Mouse (Mus musculus) embryonic facial prominence, embryonic 15.5 days (tissue): Measurements from ENCODE around the gene Anp32b. TPM values are rescaled to one million over a fixed set of nuclear protein-coding genes. Genes with fewer than 3 reads are reported as not detected.

Experiments used
- ATAC-seq: fragments of 200-750 bp; cut with Nextera tagmentation; 2 replicates; pipeline ENCODE4 v1.8.0; 2017; ENCODE audit warnings: low read depth, moderate TSS enrichment; ENCODE audit not compliant: insufficient number of reproducible peaks, low FRiP score, low TSS enrichment
- H3K27ac ChIP-seq: fragments of 300-500 bp; sonication (generic); replicated peaks from 2 replicates; pipeline ENCODE4 v1.5.1; 2015; ENCODE audit warnings: mild to moderate bottlenecking, inconsistent platforms
- H3K27me3 ChIP-seq: fragments of 300-500 bp; sonication (generic); 2 replicates; pipeline ENCODE4 v1.6.1; 2015; ENCODE audit warnings: inconsistent platforms
- H3K36me3 ChIP-seq: fragments of 300-500 bp; sonication (generic); 2 replicates; pipeline ENCODE4 v1.6.1; 2015; ENCODE audit warnings: mild to moderate bottlenecking, inconsistent platforms
- H3K4me1 ChIP-seq: fragments of 300-500 bp; sonication (generic); 2 replicates; pipeline ENCODE4 v1.6.1; 2015; ENCODE audit warnings: inconsistent platforms
- H3K4me2 ChIP-seq: fragments of 300-500 bp; sonication (generic); replicated peaks from 2 replicates; pipeline ENCODE4 v1.6.1; 2015; ENCODE audit warnings: mild to moderate bottlenecking, inconsistent platforms
- H3K4me3 ChIP-seq: fragments of 300-500 bp; sonication (generic); replicated peaks from 2 replicates; pipeline ENCODE4 v1.5.1; 2015; ENCODE audit warnings: mild to moderate bottlenecking, inconsistent platforms
- H3K9ac ChIP-seq: fragments of 300-500 bp; sonication (generic); 2 replicates; pipeline ENCODE4 v1.6.1; 2015; ENCODE audit warnings: inconsistent platforms
- H3K9me3 ChIP-seq: fragments of 300-500 bp; sonication (generic); replicated peaks from 2 replicates; pipeline ENCODE4 v1.6.1; 2016; ENCODE audit warnings: inconsistent platforms
- WGBS: fragments of 180-500 bp; shearing (Covaris S2); methylation state at CpG from one replicate; pipeline ENCODE4 v1.1.7; 2015; 5-methylcytosine and 5-hydroxymethylcytosine counted together
- polyA plus RNA-seq: library from polyadenylated mRNA; unstranded; fragments of >200 nt; fragmentation: Nextera tagmentation; extraction: Ambion mirVana; gene quantifications from 2 replicates; pipeline ENCODE4 v1.2.1, GENCODE M21; 2015

Anp32b gene
- polyA plus RNA-seq, 1 experiment from 2014 or later = 259 TPM

DNA sequence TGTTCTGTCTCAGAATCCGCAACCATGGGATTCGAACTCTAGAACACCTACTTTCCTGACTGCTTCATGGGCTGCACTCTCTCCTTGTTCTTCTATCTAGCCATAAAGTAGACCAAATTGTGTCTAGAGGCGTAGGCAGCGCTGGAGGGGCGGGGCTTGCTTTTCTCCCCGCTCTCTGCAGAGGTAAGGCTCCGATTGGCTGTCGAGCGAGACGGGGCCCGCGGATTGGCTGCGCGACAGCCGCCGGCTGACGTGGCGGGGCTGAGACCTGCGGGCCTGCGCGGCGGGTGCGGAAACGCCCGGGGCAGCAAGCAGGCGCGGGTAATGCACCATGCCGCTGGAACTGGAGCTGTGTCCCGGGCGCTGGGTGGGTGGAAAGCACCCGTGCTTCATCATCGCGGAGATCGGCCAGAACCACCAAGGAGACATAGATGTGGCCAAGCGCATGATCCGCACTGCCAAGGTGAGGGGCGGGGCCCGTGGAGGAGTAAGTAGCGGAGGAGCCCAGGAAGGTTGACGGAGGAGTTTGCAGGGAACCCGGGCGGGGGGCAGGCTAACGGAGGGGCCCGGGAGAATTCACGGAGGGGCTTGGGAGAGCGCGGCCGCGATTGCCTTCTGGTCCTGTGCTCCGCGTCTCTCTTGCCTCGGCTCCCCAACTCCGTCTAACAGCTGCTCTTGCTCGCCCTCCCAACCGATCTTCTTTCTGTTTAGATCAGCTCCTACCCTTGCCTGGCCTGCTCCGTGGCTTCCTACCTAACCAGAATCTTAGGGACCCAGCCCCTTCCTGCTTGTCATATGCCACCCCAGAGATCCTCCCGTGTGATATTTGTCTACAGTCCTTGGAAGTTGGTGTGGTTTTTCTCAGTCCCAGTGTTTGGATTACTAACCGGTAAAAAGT, 38.6 kb downstream of the Anp32b start, which contains the start of gene Nans:
Nans (plus strand) TSS at position 221 of the 898 bp plus-strand sequence.
- under 1% methylated on average over 58 of the region's 58 CpGs for WGBS

DNA sequence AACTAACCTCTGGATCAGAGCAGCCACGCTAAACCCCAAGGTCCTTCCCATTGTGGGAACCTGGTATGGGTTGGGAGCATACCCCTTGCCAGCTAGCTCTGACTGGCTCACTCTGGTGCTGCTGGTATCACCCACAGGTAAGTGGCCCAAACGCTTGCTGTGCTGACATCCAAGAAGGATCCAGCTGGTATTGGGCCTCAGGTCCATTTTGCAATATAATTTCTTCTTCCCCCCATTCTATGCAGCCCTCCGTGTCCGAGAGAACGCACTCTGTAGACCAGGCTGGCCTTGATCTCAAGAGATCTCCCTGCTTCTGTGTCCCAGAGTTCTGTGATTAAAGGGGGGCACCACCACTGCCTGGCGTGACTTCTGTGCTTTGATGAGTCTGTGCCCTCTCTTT, 42.4 kb downstream of the Anp32b start:
- Histone ChIP-seq H3K27ac (no peak overlapping the region), H3K9ac (no peak overlapping the region), H3K4me2 (no peak overlapping the region), H3K27me3 (no peaks in the 10 kb centered on the region), H3K4me1 (peaks cover 10% of the 10 kb centered on the region), H3K4me3 (no peak overlapping the region), H3K9me3 (no peaks in the 10 kb centered on the region), H3K36me3 (peaks cover 41% of the 10 kb centered on the region)
- no peak for ATAC-seq
- 95% methylated on average over 6 of the region's 6 CpGs for WGBS

More for the DNA sequence above, 38.6 kb downstream of the Anp32b start, which contains the start of gene Nans:
- Histone ChIP-seq H3K9ac (peak within 1 kb of the TSS; percentile 68), H3K4me2 (peak within 1 kb of the TSS; percentile 63), H3K9me3 (no peaks in the 10 kb centered on the region), H3K27me3 (no peaks in the 10 kb centered on the region), H3K27ac (peak within 1 kb of the TSS; percentile 81), H3K36me3 (peaks cover 18% of the 10 kb centered on the region), H3K4me1 (peaks cover 15% of the 10 kb centered on the region), H3K4me3 (peak within 1 kb of the TSS; percentile 75)
- ATAC-seq = peak; percentile 97

DNA sequence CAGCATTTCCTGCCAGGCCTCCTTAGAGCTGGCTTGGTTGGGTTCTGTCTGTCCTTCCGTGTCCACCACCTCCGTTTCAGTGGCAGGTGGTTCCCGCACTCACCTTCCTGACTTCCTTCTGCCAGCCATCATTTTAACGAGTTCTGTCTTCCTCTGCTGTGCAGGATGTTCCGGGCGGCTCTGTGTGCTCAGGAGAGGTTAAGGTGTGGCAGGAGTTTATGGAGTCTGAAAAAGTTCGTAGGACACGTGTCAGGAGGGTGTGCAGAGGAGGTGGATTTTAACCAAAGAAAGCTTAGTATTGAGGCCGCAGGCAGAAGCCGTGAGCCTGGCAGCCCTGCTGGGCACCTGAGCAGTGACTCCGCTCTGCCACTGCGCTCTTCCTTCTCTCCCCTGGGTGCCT, 44.8 kb downstream of the Anp32b start:
- Histone ChIP-seq H3K4me2 (no peak overlapping the region), H3K4me3 (no peak overlapping the region)
- no peak for ATAC-seq

DNA sequence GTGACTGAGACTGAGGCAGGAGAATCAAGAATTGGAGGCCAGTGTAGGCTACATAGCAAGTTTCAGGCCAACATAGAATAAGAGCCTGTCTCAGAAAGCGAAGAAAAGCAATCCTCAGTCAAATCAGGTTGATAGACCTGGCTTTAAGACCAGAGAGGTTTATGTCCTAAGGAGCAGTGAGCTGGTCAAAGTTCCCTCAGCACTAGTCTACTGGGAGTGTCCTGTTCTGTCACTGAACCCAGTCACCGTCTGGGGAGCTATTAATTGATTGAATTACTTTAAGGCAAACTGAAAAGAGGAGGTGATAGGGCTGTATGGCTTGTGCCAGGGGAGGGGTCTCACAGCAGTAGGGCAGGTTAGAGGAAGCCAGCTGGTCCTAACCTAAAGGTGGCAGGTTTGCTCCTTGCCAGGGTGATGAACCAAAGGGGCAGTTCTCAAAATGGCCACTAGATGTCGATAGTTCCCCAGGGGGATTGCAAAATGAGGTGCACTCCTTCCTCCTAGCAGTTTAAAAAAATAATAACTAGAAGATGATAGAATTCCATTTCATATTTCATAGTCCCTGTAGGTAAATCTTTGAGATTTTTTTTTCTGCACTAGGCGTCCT, 46.7 kb downstream of the Anp32b start:
- Histone ChIP-seq H3K4me1 (no peaks in the 10 kb centered on the region), H3K9ac (no peak overlapping the region), H3K4me2 (no peak overlapping the region), H3K36me3 (peaks cover 72% of the 10 kb centered on the region), H3K9me3 (no peaks in the 10 kb centered on the region), H3K4me3 (no peak overlapping the region), H3K27me3 (no peaks in the 10 kb centered on the region), H3K27ac (no peak overlapping the region)
- 40% methylated on average over 4 of the region's 4 CpGs for WGBS
- ATAC-seq = no peak

More for the DNA sequence above, 44.8 kb downstream of the Anp32b start:
- H3K27me3 ChIP-seq = no peaks in the 10 kb centered on the region
- 84% methylated on average over 12 of the region's 12 CpGs for WGBS
- 0 out of 2 replicates have a peak, but pooled peaks cover under 1% of the 10 kb centered on the region for H3K4me1 ChIP-seq
- H3K27ac ChIP-seq = no peak overlapping the region
- no peak overlapping the region for H3K9ac ChIP-seq
- H3K9me3 ChIP-seq = no peaks in the 10 kb centered on the region
- peaks cover 56% of the 10 kb centered on the region for H3K36me3 ChIP-seq

DNA sequence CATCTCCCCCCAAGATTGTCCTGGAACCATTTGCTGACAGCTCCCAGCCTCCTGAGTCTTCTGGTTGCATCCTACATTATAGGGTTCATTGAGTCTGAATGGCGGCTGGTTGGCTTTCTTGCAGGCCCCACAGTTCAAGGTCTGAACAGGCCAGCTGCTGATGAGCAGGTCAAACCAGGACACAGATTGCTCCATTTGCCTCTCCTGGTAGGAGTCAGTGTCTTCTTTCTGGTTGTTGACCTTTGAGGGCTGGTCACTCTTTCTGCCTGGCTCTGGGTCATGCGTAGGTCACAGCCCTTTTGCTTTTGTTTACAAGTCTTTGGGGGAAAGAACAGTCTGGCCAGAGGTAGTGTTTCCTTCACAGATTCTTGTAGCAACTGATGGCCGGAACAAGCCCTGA, 47.8 kb downstream of the Anp32b start:
- ATAC-seq = no peak

DNA sequence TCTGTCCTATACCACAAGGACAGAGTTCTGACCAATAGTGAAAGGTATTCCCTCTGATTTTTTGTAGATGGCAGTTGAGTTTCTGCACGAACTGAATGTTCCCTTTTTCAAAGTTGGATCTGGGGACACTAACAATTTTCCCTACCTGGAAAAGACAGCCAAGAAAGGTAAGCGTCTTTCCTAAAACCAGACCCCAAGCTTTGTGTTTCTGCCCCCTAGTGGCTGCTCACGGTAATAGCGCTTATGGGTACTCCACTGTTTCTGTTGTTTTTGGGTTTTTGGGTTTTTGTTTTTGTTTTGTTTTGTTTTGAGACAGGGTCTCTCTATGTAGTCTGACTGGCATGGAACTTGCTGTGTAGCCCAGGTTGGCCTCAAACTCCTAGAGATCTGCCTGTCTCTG, 48.3 kb downstream of the Anp32b start:
- 12% methylated on average over 4 of the region's 4 CpGs for WGBS
- no peak for ATAC-seq
- Histone ChIP-seq H3K4me1 (no peaks in the 10 kb centered on the region), H3K36me3 (peaks cover 69% of the 10 kb centered on the region), H3K27me3 (no peaks in the 10 kb centered on the region), H3K4me2 (no peak overlapping the region), H3K9ac (no peak overlapping the region), H3K27ac (no peak overlapping the region), H3K9me3 (no peaks in the 10 kb centered on the region), H3K4me3 (no peak overlapping the region)

More for the DNA sequence above, 47.8 kb downstream of the Anp32b start:
- H3K9ac ChIP-seq = no peak overlapping the region
- no peak overlapping the region for H3K4me3 ChIP-seq
- H3K9me3 ChIP-seq = no peaks in the 10 kb centered on the region
- 78% methylated on average over 3 of the region's 3 CpGs for WGBS
- H3K36me3 ChIP-seq = peaks cover 70% of the 10 kb centered on the region
- no peak overlapping the region for H3K27ac ChIP-seq
- H3K4me2 ChIP-seq = no peak overlapping the region
- H3K27me3 ChIP-seq = no peaks in the 10 kb centered on the region
- no peaks in the 10 kb centered on the region for H3K4me1 ChIP-seq

DNA sequence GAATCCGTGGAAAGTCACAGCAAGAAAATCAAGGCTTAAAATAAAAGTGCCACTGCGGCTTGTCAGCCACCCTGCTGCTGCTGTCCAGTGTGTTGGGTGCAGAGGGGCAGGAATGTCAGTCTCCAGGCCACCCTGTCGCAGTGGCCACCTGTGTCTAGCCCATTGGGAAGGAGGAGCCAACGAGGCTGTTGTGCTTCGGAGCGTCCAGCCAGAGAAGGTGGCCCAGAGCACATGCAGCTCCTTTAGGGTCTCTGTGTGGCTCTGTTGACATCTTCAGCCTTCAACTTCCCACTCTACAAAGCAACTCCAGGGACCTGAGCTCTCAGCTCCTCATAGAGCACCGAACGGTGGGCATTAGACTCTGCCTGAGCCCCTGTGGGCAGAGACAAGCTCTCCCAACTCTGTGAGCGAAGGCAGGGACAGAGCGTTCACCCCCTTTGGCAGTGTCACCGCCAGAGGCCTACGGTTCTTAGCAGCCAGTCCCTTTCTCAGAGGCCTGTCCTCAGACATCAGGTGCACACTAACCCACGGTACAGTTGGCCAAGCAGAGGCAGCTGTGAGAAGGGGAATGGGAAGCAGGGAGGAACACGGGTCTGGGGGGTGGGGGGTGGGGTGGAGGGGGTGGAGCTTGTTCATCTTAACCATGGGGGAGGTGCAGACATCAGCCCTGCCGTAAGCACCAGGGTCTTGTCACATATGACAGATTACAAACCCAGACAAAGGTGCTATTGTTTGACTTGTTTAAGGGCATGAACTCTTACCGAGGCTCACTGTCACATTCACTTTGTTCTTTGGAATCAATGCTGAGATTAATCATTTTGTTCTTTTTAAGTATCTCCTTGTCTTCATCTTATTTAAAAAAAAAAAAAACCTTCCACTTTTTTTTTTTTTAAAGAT, 52.2 kb downstream of the Anp32b start:
- Histone ChIP-seq H3K4me2 (no peak overlapping the region), H3K4me1 (peaks cover 14% of the 10 kb centered on the region), H3K36me3 (peaks cover 48% of the 10 kb centered on the region), H3K4me3 (no peak overlapping the region), H3K27ac (no peak overlapping the region), H3K27me3 (peaks cover 9% of the 10 kb centered on the region), H3K9ac (no peak overlapping the region), H3K9me3 (no peaks in the 10 kb centered on the region)
- ATAC-seq = no peak
- WGBS = 69% methylated on average over 16 of the region's 16 CpGs

DNA sequence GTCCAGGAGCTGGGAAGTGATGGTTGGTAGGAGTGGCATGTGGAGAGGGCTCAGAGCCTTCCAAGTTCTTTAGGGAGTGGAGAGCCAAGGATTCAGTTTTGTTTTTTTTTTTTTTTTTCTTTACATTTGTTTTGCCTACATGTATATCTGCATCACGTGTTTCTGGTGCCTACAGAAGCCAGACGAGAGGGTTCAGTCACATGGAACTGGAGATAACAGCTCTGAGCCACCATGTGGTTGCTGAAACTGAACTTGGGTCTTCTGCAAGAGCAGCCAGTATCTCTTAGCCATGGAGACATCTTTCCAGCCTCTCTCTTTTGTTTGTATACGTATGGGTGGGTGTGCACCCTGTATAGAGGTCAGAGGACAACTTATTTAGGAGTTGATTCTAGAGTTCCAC, 53.2 kb downstream of the Anp32b start:
- no peaks in the 10 kb centered on the region for H3K9me3 ChIP-seq
- ATAC-seq = no peak
- no peak overlapping the region for H3K27ac ChIP-seq
- no peak overlapping the region for H3K4me2 ChIP-seq
- H3K36me3 ChIP-seq = peaks cover 48% of the 10 kb centered on the region
- H3K4me1 ChIP-seq = peaks cover 14% of the 10 kb centered on the region
- peaks cover 9% of the 10 kb centered on the region for H3K27me3 ChIP-seq
- H3K4me3 ChIP-seq = no peak overlapping the region
- H3K9ac ChIP-seq = no peak overlapping the region
- WGBS = 83% methylated on average over 3 of the region's 3 CpGs

DNA sequence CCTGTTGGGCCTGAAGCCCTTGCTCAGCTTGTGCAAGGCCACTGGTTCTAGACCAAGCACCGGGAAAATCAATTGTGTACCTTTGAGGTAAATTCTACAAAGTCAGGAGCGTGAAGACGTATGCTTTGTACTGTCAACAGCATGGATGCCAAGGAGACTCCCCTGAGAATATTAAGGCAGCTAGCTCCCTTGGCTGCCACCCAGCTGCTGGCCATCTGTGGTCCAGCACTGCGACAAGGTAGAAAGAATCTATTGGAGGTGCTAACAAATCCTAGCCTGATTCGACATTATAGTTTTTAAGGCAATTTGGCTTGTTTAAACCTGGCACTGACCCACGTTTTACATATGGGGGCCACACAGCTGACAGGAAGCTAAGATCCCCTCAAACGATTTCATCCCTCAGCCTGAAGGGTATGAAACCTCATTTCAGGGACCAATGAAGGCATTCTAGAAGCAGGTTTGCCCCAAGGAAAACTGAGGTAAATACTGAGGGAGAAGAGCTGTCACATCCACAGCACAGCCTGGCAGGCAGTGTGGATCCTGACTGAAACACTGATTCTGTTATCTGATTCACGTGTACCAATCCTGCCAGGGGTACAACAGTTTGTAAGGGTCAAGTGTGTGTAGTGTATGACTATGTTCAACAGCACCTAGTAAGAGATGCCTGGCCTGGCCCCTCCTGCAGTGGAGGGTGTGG, 54.8 kb downstream of the Anp32b start:
- Histone ChIP-seq H3K27ac (no peak overlapping the region), H3K9ac (no peak overlapping the region), H3K27me3 (peaks cover 9% of the 10 kb centered on the region), H3K4me3 (no peak overlapping the region), H3K9me3 (no peaks in the 10 kb centered on the region), H3K4me1 (peaks cover 14% of the 10 kb centered on the region), H3K4me2 (no peak overlapping the region), H3K36me3 (peaks cover 33% of the 10 kb centered on the region)
- WGBS = 51% methylated on average over 8 of the region's 8 CpGs
- no peak for ATAC-seq

DNA sequence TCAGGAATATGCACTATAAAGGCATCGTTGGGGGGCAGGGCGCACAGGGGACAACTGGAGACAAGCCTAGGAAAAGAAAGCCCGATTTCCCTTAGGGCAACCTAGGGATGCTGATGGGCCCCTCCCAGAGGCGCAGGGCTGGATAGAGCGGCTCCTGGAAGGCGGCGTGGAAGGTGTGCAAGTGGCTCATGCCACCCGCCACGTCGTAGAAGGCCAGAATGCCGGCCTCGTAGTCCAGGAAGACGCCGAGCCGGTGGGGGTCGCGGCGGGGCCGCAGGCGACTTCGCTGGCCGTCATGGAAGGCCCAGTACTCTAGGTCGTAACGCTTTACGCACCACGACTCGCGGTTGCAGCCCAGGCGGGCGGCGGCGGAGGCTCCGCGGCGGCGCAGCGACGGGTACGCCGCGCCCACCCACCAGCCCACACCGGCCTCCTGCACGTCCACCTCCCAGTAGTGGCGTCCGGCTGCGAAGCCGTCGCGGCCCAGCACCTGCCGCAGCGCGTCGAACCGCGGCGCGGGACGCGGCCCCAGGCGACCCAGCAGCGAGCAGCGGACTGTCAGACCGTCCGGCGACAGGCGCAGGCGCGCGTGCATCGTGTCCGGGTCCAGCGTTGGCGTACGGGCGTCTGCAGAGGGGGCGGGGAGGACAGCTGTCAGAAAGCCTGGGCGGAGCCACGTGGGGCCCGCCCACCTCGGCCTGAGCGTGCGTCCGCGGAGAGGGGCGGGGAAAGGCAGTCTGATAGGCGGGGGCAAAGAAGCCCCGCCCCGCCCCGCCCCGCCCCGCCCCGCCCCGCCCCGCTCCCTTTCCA, 56.3 kb downstream of the Anp32b start:
- ATAC-seq = peak; percentile 97
- H3K36me3 ChIP-seq = peaks cover 21% of the 10 kb centered on the region; the same call in 1 of the 2 replicates
- H3K27ac ChIP-seq = peak overlapping the region; percentile 39; the same call in 1 of the 2 replicates

More for the DNA sequence above, 56.3 kb downstream of the Anp32b start:
- peak overlapping the region; percentile 95 for H3K4me2 ChIP-seq
- peak overlapping the region; percentile 59 for H3K9ac ChIP-seq
- peaks cover 9% of the 10 kb centered on the region for H3K27me3 ChIP-seq
- peak overlapping the region; percentile 71 for H3K4me3 ChIP-seq
- WGBS = under 1% methylated on average over 84 of the region's 94 CpGs
- no peaks in the 10 kb centered on the region for H3K9me3 ChIP-seq
- H3K4me1 ChIP-seq = peaks cover 14% of the 10 kb centered on the region
